Mouse (Mus musculus): ENCODE data around the gene BC017158. TPM values are rescaled to one million over a fixed set of nuclear protein-coding genes. Genes with fewer than 3 reads are reported as not detected.

Gene BC017158
- polyA plus RNA-seq, 1 experiment from 2014 or later, result 20.3 TPM

GRCm38 (mm10) chr7:128245547-128245946 is 52.4 kb downstream of the BC017158 start:
- no peak overlapping the region for H3K9ac ChIP-seq
- no peak overlapping the region for H3K4me3 ChIP-seq (replicated peaks)
- peaks cover 41% of the 10 kb centered on the region for H3K36me3 ChIP-seq (replicated peaks)
- no peak overlapping the region for H3K4me2 ChIP-seq
- no peak overlapping the region for H3K27ac ChIP-seq (replicated peaks)
- no peak for ATAC-seq (ENCODE audit: insufficient read depth)
- peaks cover 23% of the 10 kb centered on the region for H3K27me3 ChIP-seq
- peaks cover 37% of the 10 kb centered on the region for H3K4me1 ChIP-seq (replicated peaks)
- H3K9me3 ChIP-seq (replicated peaks), result no peaks in the 10 kb centered on the region
- WGBS (ENCODE audit: insufficient replicate concordance), result 77% methylated on average over 4 of the region's 4 CpGs

- Histone ChIP-seq H3K4me2 (no peak overlapping the region), H3K9ac (no peak overlapping the region), H3K9me3 (replicated peaks) (no peaks in the 10 kb centered on the region), H3K4me1 (replicated peaks) (peaks cover 39% of the 10 kb centered on the region), H3K27ac (replicated peaks) (no peak overlapping the region), H3K27me3 (peaks cover 17% of the 10 kb centered on the region), H3K4me3 (replicated peaks) (no peak overlapping the region), H3K36me3 (replicated peaks) (peaks cover 52% of the 10 kb centered on the region)
- 87% methylated on average over 18 of the region's 18 CpGs for WGBS (ENCODE audit: insufficient replicate concordance)
- no peak for ATAC-seq (ENCODE audit: insufficient read depth)
These were observed 53.5 kb downstream of the BC017158 start for GRCm38 (mm10) chr7:128244410-128245025.

- Histone ChIP-seq H3K4me1 (replicated peaks) (peaks cover 45% of the 10 kb centered on the region), H3K4me3 (replicated peaks) (no peak overlapping the region), H3K9ac (no peak overlapping the region), H3K27me3 (peaks cover 13% of the 10 kb centered on the region), H3K36me3 (replicated peaks) (peaks cover 55% of the 10 kb centered on the region), H3K4me2 (no peak overlapping the region), H3K27ac (replicated peaks) (no peak overlapping the region), H3K9me3 (replicated peaks) (no peaks in the 10 kb centered on the region)
- ATAC-seq (ENCODE audit: insufficient read depth), result no peak
- 85% methylated on average over 10 of the region's 10 CpGs for WGBS (ENCODE audit: insufficient replicate concordance)
These were observed 54.0 kb downstream of the BC017158 start for GRCm38 (mm10) chr7:128243921-128244320.

- Histone ChIP-seq H3K9me3 (replicated peaks) (no peaks in the 10 kb centered on the region), H3K9ac (no peak overlapping the region), H3K36me3 (replicated peaks) (peaks cover 55% of the 10 kb centered on the region), H3K4me2 (no peak overlapping the region), H3K4me3 (replicated peaks) (no peak overlapping the region), H3K4me1 (replicated peaks) (peaks cover 39% of the 10 kb centered on the region), H3K27me3 (peaks cover 8% of the 10 kb centered on the region; the same call in 1 of the 2 replicates), H3K27ac (replicated peaks) (no peak overlapping the region)
- no peak for ATAC-seq (ENCODE audit: insufficient read depth)
- WGBS (ENCODE audit: insufficient replicate concordance), result 88% methylated on average over 16 of the region's 16 CpGs
These were observed 55.6 kb downstream of the BC017158 start for GRCm38 (mm10) chr7:128242331-128242730.

GRCm38 (mm10) chr7:128240131-128240784 is 57.7 kb downstream of the BC017158 start:
- ATAC-seq (ENCODE audit: insufficient read depth), result no peak
- H3K9ac ChIP-seq, result no peak overlapping the region
- H3K27ac ChIP-seq (replicated peaks), result no peak overlapping the region
- H3K4me1 ChIP-seq (replicated peaks), result peaks cover 33% of the 10 kb centered on the region
- H3K27me3 ChIP-seq, result no peaks in the 10 kb centered on the region
- WGBS (ENCODE audit: insufficient replicate concordance), result 88% methylated on average over 27 of the region's 27 CpGs
- no peaks in the 10 kb centered on the region for H3K9me3 ChIP-seq (replicated peaks)
- peaks cover 60% of the 10 kb centered on the region for H3K36me3 ChIP-seq (replicated peaks)
- H3K4me3 ChIP-seq (replicated peaks), result no peak overlapping the region
- H3K4me2 ChIP-seq, result no peak overlapping the region

- Histone ChIP-seq H3K36me3 (replicated peaks) (peaks cover 48% of the 10 kb centered on the region), H3K27ac (replicated peaks) (peak overlapping the region; percentile 99), H3K4me3 (replicated peaks) (peak overlapping the region; percentile 82), H3K27me3 (no peaks in the 10 kb centered on the region), H3K4me1 (replicated peaks) (peaks cover 33% of the 10 kb centered on the region), H3K4me2 (peak overlapping the region; percentile 81), H3K9ac (peak overlapping the region; percentile 55), H3K9me3 (replicated peaks) (no peaks in the 10 kb centered on the region)
- WGBS (ENCODE audit: insufficient replicate concordance), result 24% methylated on average over 4 of the region's 4 CpGs
- no peak for ATAC-seq (ENCODE audit: insufficient read depth)
These were observed 59.0 kb downstream of the BC017158 start for GRCm38 (mm10) chr7:128238991-128239390.

- Histone ChIP-seq H3K4me1 (replicated peaks) (peaks cover 33% of the 10 kb centered on the region), H3K36me3 (replicated peaks) (peaks cover 45% of the 10 kb centered on the region), H3K27ac (replicated peaks) (peak within 1 kb of the TSS; percentile 99), H3K9ac (peak within 1 kb of the TSS; percentile 82), H3K4me2 (peak within 1 kb of the TSS; percentile 84), H3K27me3 (no peaks in the 10 kb centered on the region), H3K9me3 (replicated peaks) (no peaks in the 10 kb centered on the region), H3K4me3 (replicated peaks) (peak within 1 kb of the TSS; percentile 82)
- ATAC-seq (ENCODE audit: insufficient read depth), result peak; percentile 87
- under 1% methylated on average over 72 of the region's 72 CpGs for WGBS (ENCODE audit: insufficient replicate concordance)
These were observed 59.8 kb downstream of the BC017158 start, which contains the start of gene 9130023H24Rik for GRCm38 (mm10) chr7:128237927-128238778. Gene 9130023H24Rik, minus strand, starts transcription at chr7:128238031.

GRCm38 (mm10) chr7:128237593-128237926 is 60.4 kb downstream of the BC017158 start:
- ATAC-seq (ENCODE audit: insufficient read depth), result no peak
- H3K9me3 ChIP-seq (replicated peaks), result no peaks in the 10 kb centered on the region
- peak overlapping the region; percentile 99 for H3K27ac ChIP-seq (replicated peaks)
- H3K4me2 ChIP-seq, result peak overlapping the region; percentile 84
- H3K4me3 ChIP-seq (replicated peaks), result peak overlapping the region; percentile 82
- peaks cover 40% of the 10 kb centered on the region for H3K36me3 ChIP-seq (replicated peaks)
- H3K4me1 ChIP-seq (replicated peaks), result peaks cover 33% of the 10 kb centered on the region
- peak overlapping the region; percentile 82 for H3K9ac ChIP-seq
- H3K27me3 ChIP-seq, result no peaks in the 10 kb centered on the region
- WGBS (ENCODE audit: insufficient replicate concordance), result under 1% methylated on average over 25 of the region's 25 CpGs

GRCm38 (mm10) chr7:128236856-128237592 is 60.9 kb downstream of the BC017158 start, which contains the start of gene Armc5:
Gene Armc5, plus strand, starts transcription at chr7:128237342.
- WGBS (ENCODE audit: insufficient replicate concordance), result 23% methylated on average over 37 of the region's 37 CpGs
- ATAC-seq (ENCODE audit: insufficient read depth), result 0 out of 2 replicates have a peak, but pooled peaks have one; percentile 11
- H3K36me3 ChIP-seq (replicated peaks), result peaks cover 35% of the 10 kb centered on the region

GRCm38 (mm10) chr7:128236426-128236825 is 61.5 kb downstream of the BC017158 start:
- no peaks in the 10 kb centered on the region for H3K9me3 ChIP-seq (replicated peaks)
- peak overlapping the region; percentile 99; the same call in 1 of the 2 replicates for H3K27ac ChIP-seq (replicated peaks)
- 82% methylated on average over 13 of the region's 13 CpGs for WGBS (ENCODE audit: insufficient replicate concordance)
- H3K4me1 ChIP-seq (replicated peaks), result peaks cover 33% of the 10 kb centered on the region
- H3K4me3 ChIP-seq (replicated peaks), result peak overlapping the region; percentile 82
- ATAC-seq (ENCODE audit: insufficient read depth), result no peak
- peak overlapping the region; percentile 84 for H3K4me2 ChIP-seq
- H3K27me3 ChIP-seq, result peaks cover 3% of the 10 kb centered on the region; the same call in 1 of the 2 replicates
- no peak overlapping the region for H3K9ac ChIP-seq
- H3K36me3 ChIP-seq (replicated peaks), result peaks cover 29% of the 10 kb centered on the region

More at GRCm38 (mm10) chr7:128236856-128237592, 60.9 kb downstream of the BC017158 start, which contains the start of gene Armc5:
- Histone ChIP-seq H3K4me1 (replicated peaks) (peaks cover 33% of the 10 kb centered on the region), H3K9ac (peak within 1 kb of the TSS; percentile 82), H3K27me3 (no peaks in the 10 kb centered on the region), H3K27ac (replicated peaks) (peak within 1 kb of the TSS; percentile 99), H3K4me3 (replicated peaks) (peak within 1 kb of the TSS; percentile 82), H3K4me2 (peak within 1 kb of the TSS; percentile 84), H3K9me3 (replicated peaks) (no peaks in the 10 kb centered on the region)
